Mouse (Mus musculus): ENCODE measurements around the gene Ccdc92b. TPM values are rescaled to one million over a fixed set of nuclear protein-coding genes. Genes with fewer than 3 reads are reported as not detected.

Gene Ccdc92b
- total and polyA plus RNA-seq, 3 experiments, result 0.05 TPM; not detected in 2

DNA sequence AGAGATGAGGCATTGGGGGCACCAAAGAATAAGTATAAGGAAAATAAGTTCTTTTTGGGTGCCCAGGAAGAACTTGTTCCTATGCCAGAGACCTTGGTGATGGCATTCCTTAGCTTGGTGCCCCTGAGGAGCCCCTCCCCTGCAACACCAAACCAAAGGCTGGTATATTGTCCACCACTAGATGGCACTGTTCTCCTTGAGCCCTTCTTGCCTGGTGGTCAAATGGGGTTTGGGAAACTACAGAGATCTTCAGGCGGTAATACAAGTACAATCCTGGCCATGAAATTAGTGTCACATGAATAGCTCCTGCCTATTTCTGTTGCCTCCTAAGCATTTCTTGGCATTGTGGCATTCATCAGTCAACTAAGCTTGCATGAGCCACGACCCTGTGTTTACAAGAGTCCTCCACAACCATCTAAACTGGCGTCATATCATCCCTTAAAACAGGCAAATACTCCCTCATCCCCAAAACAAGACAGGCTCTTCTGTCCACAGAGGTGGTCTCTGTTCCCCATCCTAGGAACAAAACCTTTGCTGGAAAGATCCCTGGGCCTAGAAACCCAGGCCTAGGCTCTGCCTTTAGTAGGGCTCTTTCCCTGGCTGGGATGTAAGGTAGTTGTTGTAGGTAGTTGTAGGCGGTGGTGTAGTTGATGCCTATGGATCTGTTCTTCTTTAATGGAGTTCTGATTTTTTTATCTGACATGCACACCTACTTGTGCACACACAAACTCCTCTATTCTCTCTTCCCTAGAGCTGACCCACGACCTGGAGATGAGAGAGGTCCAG, 15.3 kb downstream of the Ccdc92b start:
- H3K27me3 ChIP-seq (ENCODE audit: insufficient read depth, low read length), result peaks cover 29% of the 10 kb centered on the region
- no peak; the same call in 1 of the 2 replicates for ATAC-seq (ENCODE audit: extremely low read depth, insufficient number of reproducible peaks, low FRiP score, poor library complexity, severe bottlenecking)

GRCm38 (mm10) chr11:74637486-74637885, 18.1 kb downstream of the Ccdc92b start:
- Histone ChIP-seq H3K27me3 (ENCODE audit: insufficient read depth, low read length) (peaks cover 57% of the 10 kb centered on the region), H3K4me1 (ENCODE audit: insufficient read depth, low read depth, low read length) (peaks cover 30% of the 10 kb centered on the region), H3K4me3 (ENCODE audit: low read depth, low read length) (peak overlapping the region; percentile 71; the same call in 1 of the 2 replicates), H3K9me3 (replicated peaks) (no peaks in the 10 kb centered on the region), H3K36me3 (replicated peaks) (no peaks in the 10 kb centered on the region)
- ATAC-seq (ENCODE audit: extremely low read depth, insufficient number of reproducible peaks, low FRiP score, poor library complexity, severe bottlenecking) (no peak), DNase-seq (ENCODE audit: low spot score) (no peak)
- TF ChIP-seq CTCF (IDR thresholded peaks at IDR 0.05; ENCODE audit: low read depth, low read length) (no peak), TAL1 (conservative IDR thresholded peaks at IDR 0.05; ENCODE audit: low read depth, low read length) (no peak), POLR2AphosphoS5 (IDR thresholded peaks at IDR 0.05; ENCODE audit: insufficient replicate concordance, low read depth, low read length) (no peak), GATA2 (IDR thresholded peaks at IDR 0.05; ENCODE audit: borderline replicate concordance, low read depth, low read length) (no peak), GATA1 (IDR thresholded peaks at IDR 0.05; ENCODE audit: borderline replicate concordance, low read length) (no peak)

More for the DNA sequence above, 15.3 kb downstream of the Ccdc92b start:
- Histone ChIP-seq H3K9me3 (replicated peaks) (no peaks in the 10 kb centered on the region), H3K4me3 (ENCODE audit: low read depth, low read length) (no peak overlapping the region), H3K36me3 (replicated peaks) (no peaks in the 10 kb centered on the region), H3K4me1 (ENCODE audit: insufficient read depth, low read depth, low read length) (peaks cover 41% of the 10 kb centered on the region)
- peak; percentile 43 for DNase-seq (ENCODE audit: low spot score)
- TF ChIP-seq GATA2 (IDR thresholded peaks at IDR 0.05; ENCODE audit: borderline replicate concordance, low read depth, low read length) (no peak), CTCF (IDR thresholded peaks at IDR 0.05; ENCODE audit: low read depth, low read length) (peak; percentile 78)

DNA sequence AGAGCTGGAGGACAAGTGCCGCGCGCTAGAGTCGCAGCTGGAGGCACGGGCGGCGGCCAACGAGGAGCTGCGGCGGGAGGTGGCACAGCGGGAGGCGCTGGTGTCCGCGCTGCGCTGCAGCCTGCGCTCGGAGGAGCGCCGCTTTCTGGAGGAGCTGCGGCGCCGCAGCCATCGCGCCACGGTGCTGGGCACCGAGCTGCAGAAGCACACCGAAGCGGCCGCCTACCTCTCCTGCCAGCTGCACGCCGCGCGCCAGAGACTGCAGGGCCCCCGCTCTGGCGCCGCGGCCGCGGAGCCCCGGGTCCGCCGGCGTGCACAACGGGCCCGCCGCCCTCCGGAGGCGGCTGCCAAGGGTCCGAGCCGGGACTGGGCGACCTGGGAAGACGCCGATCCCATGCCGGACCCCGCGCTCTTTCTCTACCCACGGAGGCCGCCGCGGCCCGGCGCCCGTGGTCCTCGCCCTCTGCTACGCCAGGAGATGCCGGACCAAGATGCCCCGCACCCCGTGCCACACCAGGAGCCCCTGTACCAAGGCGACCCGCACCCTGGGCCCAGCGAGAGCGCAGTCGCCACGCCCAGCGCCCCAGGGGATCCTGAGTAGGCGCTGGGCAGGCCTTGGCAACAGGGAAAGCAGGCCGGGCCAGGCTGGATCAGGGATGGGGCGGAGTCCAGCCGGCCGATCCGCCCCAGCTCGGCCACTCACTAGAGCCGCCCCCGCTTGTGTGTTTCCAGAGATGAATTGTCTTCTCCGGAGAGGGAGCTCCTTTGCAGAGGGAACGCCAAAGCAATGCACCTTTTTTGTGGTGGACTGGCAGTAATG, 18.8 kb downstream of the Ccdc92b start:
- peak; percentile 48 for DNase-seq (ENCODE audit: low spot score)
- Histone ChIP-seq H3K27me3 (ENCODE audit: insufficient read depth, low read length) (peaks cover 57% of the 10 kb centered on the region), H3K36me3 (replicated peaks) (no peaks in the 10 kb centered on the region), H3K9me3 (replicated peaks) (no peaks in the 10 kb centered on the region), H3K4me1 (ENCODE audit: insufficient read depth, low read depth, low read length) (peaks cover 31% of the 10 kb centered on the region), H3K4me3 (ENCODE audit: low read depth, low read length) (peak overlapping the region; percentile 71)
- TF ChIP-seq TAL1 (conservative IDR thresholded peaks at IDR 0.05; ENCODE audit: low read depth, low read length), result no peak
- TF ChIP-seq GATA2 (IDR thresholded peaks at IDR 0.05; ENCODE audit: borderline replicate concordance, low read depth, low read length), result no peak
- TF ChIP-seq GATA1 (IDR thresholded peaks at IDR 0.05; ENCODE audit: borderline replicate concordance, low read length), result no peak
- TF ChIP-seq POLR2AphosphoS5 (IDR thresholded peaks at IDR 0.05; ENCODE audit: insufficient replicate concordance, low read depth, low read length), result no peak
- TF ChIP-seq CTCF (IDR thresholded peaks at IDR 0.05; ENCODE audit: low read depth, low read length), result no peak
- no peak for ATAC-seq (ENCODE audit: extremely low read depth, insufficient number of reproducible peaks, low FRiP score, poor library complexity, severe bottlenecking)

DNA sequence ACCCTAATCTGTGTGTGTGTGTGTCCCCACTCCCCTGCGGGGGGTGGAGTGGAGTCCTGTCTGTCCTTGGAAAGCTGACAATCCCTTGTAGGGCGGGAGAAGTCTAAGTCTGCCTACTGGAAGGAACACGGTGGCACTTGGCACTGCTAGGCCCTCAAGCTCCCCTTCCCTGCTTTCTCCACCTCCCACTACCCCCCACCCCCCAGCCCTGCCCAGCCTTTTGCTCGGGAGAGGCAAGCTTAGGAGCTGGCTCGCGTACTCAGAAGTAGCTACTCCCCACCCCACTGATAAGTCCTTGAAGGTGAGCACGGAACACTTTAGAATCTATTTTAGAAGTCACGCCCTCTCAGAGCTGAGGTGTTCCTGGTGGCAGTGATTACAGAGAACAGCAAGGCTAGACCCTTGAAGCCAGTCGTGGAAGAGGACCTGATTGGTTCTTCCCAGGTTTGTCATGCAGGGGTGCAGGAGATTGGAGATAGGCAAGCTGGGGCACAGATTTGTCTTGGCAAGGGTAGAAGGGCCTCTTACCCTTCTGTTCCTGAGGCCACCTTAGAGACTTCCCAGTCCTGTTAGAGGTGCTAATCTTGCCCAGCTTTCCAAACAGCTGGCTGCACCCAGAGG, 19.5 kb downstream of the Ccdc92b start:
- no peaks in the 10 kb centered on the region for H3K36me3 ChIP-seq (replicated peaks)
- TF ChIP-seq CTCF (IDR thresholded peaks at IDR 0.05; ENCODE audit: low read depth, low read length), result no peak
- peaks cover 57% of the 10 kb centered on the region for H3K27me3 ChIP-seq (ENCODE audit: insufficient read depth, low read length)
- peaks cover 34% of the 10 kb centered on the region for H3K4me1 ChIP-seq (ENCODE audit: insufficient read depth, low read depth, low read length)
- DNase-seq (ENCODE audit: low spot score) (no peak), ATAC-seq (ENCODE audit: extremely low read depth, insufficient number of reproducible peaks, low FRiP score, poor library complexity, severe bottlenecking) (no peak)
- H3K9me3 ChIP-seq (replicated peaks), result no peaks in the 10 kb centered on the region
- H3K4me3 ChIP-seq (ENCODE audit: low read depth, low read length), result peak overlapping the region; percentile 71; the same call in 1 of the 2 replicates

- H3K4me1 ChIP-seq (ENCODE audit: insufficient read depth, low read depth, low read length), result peaks cover 37% of the 10 kb centered on the region
- no peaks in the 10 kb centered on the region for H3K36me3 ChIP-seq (replicated peaks)
- no peaks in the 10 kb centered on the region for H3K9me3 ChIP-seq (replicated peaks)
- ATAC-seq (ENCODE audit: extremely low read depth, insufficient number of reproducible peaks, low FRiP score, poor library complexity, severe bottlenecking) (no peak), DNase-seq (ENCODE audit: low spot score) (no peak)
- H3K4me3 ChIP-seq (ENCODE audit: low read depth, low read length), result no peak overlapping the region
- peaks cover 57% of the 10 kb centered on the region for H3K27me3 ChIP-seq (ENCODE audit: insufficient read depth, low read length)
- TF ChIP-seq GATA1 (IDR thresholded peaks at IDR 0.05; ENCODE audit: borderline replicate concordance, low read length) (no peak), TAL1 (conservative IDR thresholded peaks at IDR 0.05; ENCODE audit: low read depth, low read length) (no peak), GATA2 (IDR thresholded peaks at IDR 0.05; ENCODE audit: borderline replicate concordance, low read depth, low read length) (no peak), CTCF (IDR thresholded peaks at IDR 0.05; ENCODE audit: low read depth, low read length) (no peak), POLR2AphosphoS5 (IDR thresholded peaks at IDR 0.05; ENCODE audit: insufficient replicate concordance, low read depth, low read length) (no peak)
Measured at GRCm38 (mm10) chr11:74639628-74640027, 20.2 kb downstream of the Ccdc92b start.

GRCm38 (mm10) chr11:74647966-74648365, 28.6 kb downstream of the Ccdc92b start:
- no peak for TF ChIP-seq GATA2 (IDR thresholded peaks at IDR 0.05; ENCODE audit: borderline replicate concordance, low read depth, low read length)
- no peak for TF ChIP-seq POLR2AphosphoS5 (IDR thresholded peaks at IDR 0.05; ENCODE audit: insufficient replicate concordance, low read depth, low read length)
- peaks cover 26% of the 10 kb centered on the region for H3K36me3 ChIP-seq (replicated peaks)
- no peak for ATAC-seq (ENCODE audit: extremely low read depth, insufficient number of reproducible peaks, low FRiP score, poor library complexity, severe bottlenecking)
- no peaks in the 10 kb centered on the region for H3K9me3 ChIP-seq (replicated peaks)
- DNase-seq (ENCODE audit: low spot score), result no peak
- no peak overlapping the region for H3K4me3 ChIP-seq (ENCODE audit: low read depth, low read length)
- peaks cover 63% of the 10 kb centered on the region for H3K4me1 ChIP-seq (ENCODE audit: insufficient read depth, low read depth, low read length)
- no peaks in the 10 kb centered on the region for H3K27me3 ChIP-seq (ENCODE audit: insufficient read depth, low read length)

Data from G1E (cell line).